Mouse (Mus musculus) ES-Bruce4 (cell line): ENCODE results near the gene Irs1.

Experiments
- CTCF ChIP-seq: IDR thresholded peaks from one replicate; pipeline ENCODE4 v1.8.1; 2011; ENCODE audit warnings: low read depth, low read length
- POLR2A ChIP-seq: IDR thresholded peaks from one replicate; pipeline ENCODE4 v1.8.1; 2011; ENCODE audit warnings: low read length; ENCODE audit not compliant: insufficient read depth

DNA sequence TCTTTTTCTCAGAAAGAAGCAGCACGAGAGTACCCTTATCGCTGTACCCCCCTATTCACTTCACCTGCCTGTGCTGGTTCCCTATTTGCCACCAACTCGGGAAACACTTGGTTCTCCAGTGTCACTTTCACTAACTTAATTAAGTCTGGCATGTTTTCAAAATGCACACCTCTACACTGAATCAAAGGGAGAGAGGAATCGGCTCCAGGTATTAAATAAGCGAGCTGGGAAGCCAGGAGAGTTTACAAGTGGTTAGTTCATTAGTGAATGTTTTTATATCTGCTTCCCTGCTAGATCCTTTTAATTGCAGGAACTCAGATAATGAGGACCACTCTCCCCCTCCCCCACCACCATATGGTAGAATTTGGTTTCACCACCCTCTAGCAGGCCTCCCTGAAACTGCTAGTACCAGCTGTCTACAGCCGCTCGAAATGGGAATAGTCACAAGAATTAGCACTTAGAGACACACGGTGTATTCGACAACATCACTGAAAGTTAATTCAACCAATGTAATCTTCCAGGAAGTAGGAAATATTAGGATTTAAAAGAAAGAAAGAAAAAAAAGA lies 30.1 kb downstream of the Irs1 start:
- TF ChIP-seq CTCF = no peak
- no peak for TF ChIP-seq POLR2A
